Mouse (Mus musculus): Measurements from ENCODE around the gene Tnk2.

Tnk2 gene

GRCm38 (mm10) chr16:32660557-32661321, 17.1 kb downstream of the Tnk2 start:
- DNase-seq, result no peak

GRCm38 (mm10) chr16:32661493-32661921, 17.8 kb downstream of the Tnk2 start:
- no peak for DNase-seq

DNA sequence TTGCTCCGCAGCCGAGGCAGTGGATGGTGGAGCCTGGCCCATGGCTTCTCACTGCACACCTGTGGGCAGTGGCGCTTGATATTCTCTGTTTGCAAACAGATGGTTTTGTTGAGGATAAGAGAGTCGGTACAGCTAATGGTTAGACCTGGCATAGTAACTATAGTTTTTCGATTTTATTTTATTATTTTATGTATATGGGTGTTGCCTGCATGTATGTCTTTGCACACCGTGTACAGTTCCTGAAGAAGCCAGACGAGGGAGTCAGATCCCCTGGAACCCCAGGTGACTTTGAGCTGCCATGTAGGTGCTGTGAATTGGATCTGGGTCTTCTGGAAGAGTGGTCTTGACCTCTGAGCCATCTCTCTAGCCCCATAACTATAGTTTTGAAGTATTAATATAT, 18.7 kb downstream of the Tnk2 start:
- DNase-seq, result no peak

DNA sequence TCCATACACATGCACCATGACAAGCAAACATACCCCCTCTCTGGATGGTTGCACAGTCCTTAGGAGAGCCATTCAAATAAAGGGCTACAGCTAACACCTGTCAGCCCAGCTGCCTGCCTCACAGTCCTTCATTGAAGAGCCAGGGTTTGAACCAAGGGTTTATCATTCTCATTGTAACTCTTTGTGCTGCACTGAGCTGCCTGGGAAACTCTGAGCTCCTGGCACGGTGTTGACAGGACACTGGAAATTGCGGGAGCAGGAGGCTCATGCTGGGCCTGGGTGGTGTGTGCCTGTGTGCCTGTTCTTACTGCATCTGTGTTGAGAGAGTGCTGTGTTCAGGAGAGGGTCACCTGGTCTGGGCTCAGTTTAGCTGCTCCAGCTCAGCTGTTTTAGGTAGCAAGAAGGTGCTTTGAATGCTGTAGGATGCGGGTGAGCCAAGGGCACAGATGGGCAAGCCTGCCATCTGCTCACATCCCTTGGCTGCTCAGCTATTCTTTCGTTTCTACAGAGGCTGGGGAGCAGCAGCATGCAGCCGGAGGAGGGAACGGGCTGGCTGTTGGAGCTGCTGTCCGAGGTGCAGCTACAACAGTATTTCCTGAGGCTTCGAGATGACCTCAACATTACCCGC, 19.7 kb downstream of the Tnk2 start:
- DNase-seq, result no peak

GRCm38 (mm10) chr16:32664211-32664610, 20.5 kb downstream of the Tnk2 start:
- peak; percentile 47 for DNase-seq

DNA sequence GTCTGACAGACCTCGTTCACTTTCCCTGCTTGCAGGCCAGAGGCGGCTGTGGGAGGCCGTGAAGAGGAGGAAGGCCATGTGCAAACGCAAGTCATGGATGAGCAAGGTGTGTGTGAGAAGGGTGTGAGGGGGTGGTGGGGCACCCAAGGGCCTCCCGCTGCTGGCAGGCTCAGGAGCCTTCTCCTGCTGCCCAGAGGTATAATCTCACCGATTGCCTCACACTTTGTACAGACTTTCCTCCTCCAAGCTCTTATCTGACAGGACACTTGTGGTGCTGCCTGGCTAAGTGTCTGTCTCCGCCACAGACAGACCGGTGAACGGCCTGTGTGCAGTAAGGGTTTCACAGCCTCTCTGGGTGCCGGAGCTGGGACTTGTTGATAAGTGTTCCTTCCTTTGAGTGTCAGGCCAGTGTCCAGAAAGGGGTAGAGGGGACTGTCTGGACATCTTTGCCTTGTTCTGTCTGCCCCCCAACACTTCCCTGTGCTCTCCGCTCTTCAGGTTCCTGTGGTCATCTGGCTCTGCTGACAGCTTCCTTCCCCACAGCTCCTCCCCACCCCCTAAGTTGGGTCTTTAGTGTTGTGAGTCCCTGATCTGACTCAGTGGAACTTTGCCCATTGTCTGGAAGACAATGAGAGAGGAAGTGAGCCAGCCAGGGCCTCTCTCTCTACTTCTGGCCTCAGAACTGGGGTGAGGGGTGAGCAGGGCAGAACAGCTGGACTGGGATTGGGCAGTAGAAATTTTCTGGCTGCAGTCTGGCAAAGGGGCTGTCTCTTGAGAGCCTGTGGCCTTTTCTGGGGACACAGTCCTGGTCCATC, 22.4 kb downstream of the Tnk2 start:
- peak; percentile 88 for DNase-seq

DNA sequence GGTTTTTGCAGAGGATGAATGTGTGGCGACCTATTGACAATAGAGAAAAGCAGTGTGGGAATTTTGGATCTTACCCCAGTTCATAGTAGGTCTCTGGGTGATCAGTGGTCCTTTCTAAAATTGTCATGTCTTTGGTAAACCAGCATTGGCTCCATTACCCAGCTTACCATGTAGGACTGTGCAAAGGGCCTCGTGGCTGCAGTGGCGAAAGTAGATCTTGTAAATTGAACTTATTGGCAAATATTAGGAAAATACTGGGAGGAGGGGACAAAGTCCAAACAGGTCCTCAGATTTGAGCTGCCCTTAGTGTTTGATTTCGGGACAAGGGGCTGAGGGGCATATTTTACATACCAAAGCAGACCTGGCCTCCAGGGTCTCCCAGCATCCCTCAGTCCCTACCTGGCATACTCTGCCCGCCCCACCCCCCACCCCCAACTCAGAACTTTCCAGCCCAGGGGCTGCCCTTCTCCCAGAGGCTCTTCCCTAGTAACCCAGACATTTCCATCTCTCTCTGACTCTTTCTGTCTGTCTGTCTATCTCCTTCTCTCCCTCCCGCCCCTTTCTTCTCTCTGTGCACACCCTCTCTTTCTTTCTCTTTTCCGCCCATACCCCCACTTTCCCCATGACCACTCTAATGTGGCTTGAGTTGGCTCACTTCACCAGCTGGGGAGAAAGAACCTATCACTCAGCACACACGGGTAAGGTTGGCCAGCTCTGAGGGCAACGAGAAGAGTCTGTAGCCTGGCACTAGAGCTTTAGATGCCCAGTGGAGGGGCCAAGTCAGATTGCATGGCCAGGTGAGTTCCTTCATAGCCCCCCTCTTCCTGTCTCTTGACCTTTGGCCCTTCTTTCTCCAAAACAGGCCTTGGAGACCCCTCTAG, 23.2 kb downstream of the Tnk2 start:
- no peak for DNase-seq

DNA sequence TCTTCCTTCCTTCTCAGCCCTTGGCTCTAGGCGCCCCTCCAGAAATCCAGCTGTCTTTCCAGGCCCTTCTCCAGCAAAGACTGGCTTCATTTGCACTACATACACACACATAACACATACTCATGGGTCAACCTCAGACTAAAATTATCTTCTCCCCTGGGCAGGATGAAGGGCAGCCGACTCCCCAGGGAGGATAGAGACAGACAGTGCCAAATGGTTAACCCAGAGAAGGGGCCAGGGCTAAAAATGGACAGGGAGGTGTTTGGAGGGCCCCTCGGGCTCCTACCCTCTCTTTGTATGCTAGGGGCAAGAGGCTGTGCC, 23.8 kb downstream of the Tnk2 start:
- no peak for DNase-seq

GRCm38 (mm10) chr16:32668030-32668429, 24.4 kb downstream of the Tnk2 start:
- DNase-seq, result no peak

DNA sequence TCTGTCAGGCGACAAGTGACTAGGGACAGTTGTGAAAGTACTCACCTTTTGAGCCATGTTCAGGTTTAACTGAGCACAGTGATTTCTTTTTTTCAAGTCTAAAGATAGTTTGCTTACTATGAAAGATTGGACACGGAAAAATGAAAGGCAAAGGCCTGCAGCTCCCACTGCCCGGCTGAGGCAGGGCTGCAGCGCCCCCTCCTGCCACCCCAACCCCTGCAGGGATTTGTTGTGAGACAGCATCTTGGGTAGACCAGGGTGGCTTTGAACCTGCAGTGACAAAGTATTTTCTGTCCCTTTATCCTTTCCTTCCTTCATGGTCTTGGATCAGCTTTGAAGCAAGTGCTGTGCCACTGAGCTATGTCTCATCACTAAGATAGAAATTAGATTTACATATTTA, 24.8 kb downstream of the Tnk2 start:
- DNase-seq, result peak; percentile 43

DNA sequence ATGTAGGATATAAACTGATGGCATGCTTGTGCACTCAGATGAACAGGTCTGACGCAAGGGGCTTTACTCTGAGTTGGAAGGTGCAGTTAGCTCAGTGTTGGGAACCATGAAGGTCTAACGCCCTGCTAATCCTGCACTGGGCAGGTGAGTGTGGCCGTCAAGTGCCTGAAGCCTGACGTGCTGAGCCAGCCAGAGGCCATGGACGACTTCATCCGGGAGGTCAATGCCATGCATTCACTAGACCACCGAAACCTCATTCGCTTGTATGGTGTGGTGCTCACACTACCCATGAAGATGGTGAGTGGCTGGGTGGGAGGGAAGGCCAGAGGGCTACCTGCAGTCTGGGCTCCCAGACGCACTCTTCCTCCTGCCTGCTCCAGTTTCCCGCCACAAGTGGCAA, 25.6 kb downstream of the Tnk2 start:
- no peak for DNase-seq

DNA sequence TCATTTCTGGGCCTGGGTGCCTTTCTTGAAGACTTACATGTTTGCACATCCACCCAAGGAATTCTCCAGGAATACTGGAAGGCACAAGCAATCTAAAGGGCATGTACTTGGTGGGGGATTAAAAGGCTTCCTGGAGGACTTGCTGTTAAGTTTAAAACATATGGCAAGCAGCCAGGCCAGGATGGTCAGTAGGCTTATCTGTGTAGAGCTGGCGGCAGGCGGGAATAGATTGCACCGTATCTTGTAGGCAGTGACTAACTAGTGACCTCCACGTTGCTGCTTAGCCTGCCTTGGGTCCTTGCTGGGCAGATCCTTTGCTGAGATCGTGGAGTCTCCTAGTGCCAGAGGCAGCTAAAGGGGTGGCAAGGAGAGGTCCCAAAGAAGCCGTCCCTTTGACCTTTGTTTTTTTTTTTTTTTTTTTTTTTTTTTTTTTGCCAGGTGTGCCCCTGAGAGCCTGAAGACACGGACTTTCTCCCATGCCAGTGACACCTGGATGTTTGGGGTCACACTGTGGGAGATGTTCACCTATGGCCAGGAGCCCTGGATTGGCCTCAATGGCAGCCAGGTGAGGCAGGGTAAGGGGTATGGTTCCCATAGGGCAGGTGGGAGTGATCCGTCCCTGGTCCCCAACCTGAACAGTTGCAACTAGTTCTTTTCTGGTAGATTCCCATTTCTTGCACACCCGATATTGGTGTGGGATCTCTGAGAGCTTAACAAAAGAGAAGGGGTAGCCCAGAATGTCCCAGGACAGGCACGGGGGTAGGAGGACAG, 26.9 kb downstream of the Tnk2 start:
- DNase-seq, result peak; percentile 73

- no peak for DNase-seq
Observed at GRCm38 (mm10) chr16:32671206-32671887, 27.7 kb downstream of the Tnk2 start.

GRCm38 (mm10) chr16:32672250-32672649, 28.6 kb downstream of the Tnk2 start:
- no peak for DNase-seq

GRCm38 (mm10) chr16:32672861-32673560, 29.3 kb downstream of the Tnk2 start:
- DNase-seq, result no peak

- DNase-seq, result no peak
Observed at GRCm38 (mm10) chr16:32674121-32674740, 30.6 kb downstream of the Tnk2 start.

- DNase-seq, result no peak
Observed at GRCm38 (mm10) chr16:32677040-32677700, 33.5 kb downstream of the Tnk2 start.

GRCm38 (mm10) chr16:32677903-32678302, 34.2 kb downstream of the Tnk2 start:
- no peak for DNase-seq

- no peak for DNase-seq
Observed at GRCm38 (mm10) chr16:32678812-32679211, 35.1 kb downstream of the Tnk2 start.

- no peak for DNase-seq
Observed at GRCm38 (mm10) chr16:32679976-32680375, 36.3 kb downstream of the Tnk2 start.

All from liver (tissue).